Mouse (Mus musculus): ENCODE data around the gene Dnajb14. TPM values are rescaled to one million over a fixed set of nuclear protein-coding genes. Genes with fewer than 3 reads are reported as not detected.
"Not testable (repeated sequence)": the region's sequence is repeated elsewhere in the genome, so short reads cannot be mapped to it uniquely, and the experiment has no call there.

Gene Dnajb14
- polyA plus RNA-seq, 1 experiment, result 22.3 TPM

- no peak for TF ChIP-seq CTCF (IDR thresholded peaks at IDR 0.05; ENCODE audit: extremely low read depth, insufficient read depth, low read length)
- TF ChIP-seq POLR2A (IDR thresholded peaks at IDR 0.05; ENCODE audit: extremely low read depth, insufficient read depth, low read length), result no peak
- H3K27ac ChIP-seq (ENCODE audit: insufficient read depth, low read length), result no peak overlapping the region
- H3K4me1 ChIP-seq (ENCODE audit: control insufficient read depth, insufficient read depth, low read length), result peaks cover 2% of the 10 kb centered on the region; the same call in 1 of the 2 replicates
- H3K4me3 ChIP-seq (ENCODE audit: insufficient read depth, low read length), result no peak overlapping the region
Observed at GRCm38 (mm10) chr3:137955560-137956081, 88.1 kb downstream of the Dnajb14 start.

- Histone ChIP-seq H3K4me3 (ENCODE audit: insufficient read depth, low read length) (no peak overlapping the region), H3K27ac (ENCODE audit: insufficient read depth, low read length) (no peak overlapping the region), H3K4me1 (ENCODE audit: control insufficient read depth, insufficient read depth, low read length) (no peaks in the 10 kb centered on the region; the same call in 1 of the 2 replicates)
- TF ChIP-seq CTCF (IDR thresholded peaks at IDR 0.05; ENCODE audit: extremely low read depth, insufficient read depth, low read length) (no peak), POLR2A (IDR thresholded peaks at IDR 0.05; ENCODE audit: extremely low read depth, insufficient read depth, low read length) (no peak)
Observed at GRCm38 (mm10) chr3:137957864-137958263, 90.4 kb downstream of the Dnajb14 start.

DNA sequence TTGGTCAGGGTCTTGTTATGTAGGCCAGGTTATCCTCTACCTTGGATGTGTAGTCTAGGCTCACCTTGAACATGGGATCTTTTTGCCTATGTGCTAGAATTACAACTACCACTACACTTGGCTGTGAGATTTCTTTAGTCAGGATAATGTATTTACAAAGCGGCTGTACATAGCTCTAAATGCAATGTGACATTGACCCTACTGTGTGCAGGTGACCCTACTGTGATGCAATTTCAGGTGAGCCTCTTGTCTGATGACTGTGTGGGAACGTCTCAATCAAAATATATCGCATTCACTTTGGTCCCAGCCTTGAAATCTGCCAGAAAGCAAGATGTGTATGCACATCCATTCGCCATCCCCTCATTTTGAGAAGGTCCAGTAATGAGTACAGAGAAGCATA, 90.9 kb downstream of the Dnajb14 start:
- Histone ChIP-seq H3K27ac (ENCODE audit: insufficient read depth, low read length) (no peak overlapping the region), H3K4me3 (ENCODE audit: insufficient read depth, low read length) (no peak overlapping the region), H3K4me1 (ENCODE audit: control insufficient read depth, insufficient read depth, low read length) (no peaks in the 10 kb centered on the region; the same call in 1 of the 2 replicates)
- TF ChIP-seq CTCF (IDR thresholded peaks at IDR 0.05; ENCODE audit: extremely low read depth, insufficient read depth, low read length) (no peak), POLR2A (IDR thresholded peaks at IDR 0.05; ENCODE audit: extremely low read depth, insufficient read depth, low read length) (no peak)

DNA sequence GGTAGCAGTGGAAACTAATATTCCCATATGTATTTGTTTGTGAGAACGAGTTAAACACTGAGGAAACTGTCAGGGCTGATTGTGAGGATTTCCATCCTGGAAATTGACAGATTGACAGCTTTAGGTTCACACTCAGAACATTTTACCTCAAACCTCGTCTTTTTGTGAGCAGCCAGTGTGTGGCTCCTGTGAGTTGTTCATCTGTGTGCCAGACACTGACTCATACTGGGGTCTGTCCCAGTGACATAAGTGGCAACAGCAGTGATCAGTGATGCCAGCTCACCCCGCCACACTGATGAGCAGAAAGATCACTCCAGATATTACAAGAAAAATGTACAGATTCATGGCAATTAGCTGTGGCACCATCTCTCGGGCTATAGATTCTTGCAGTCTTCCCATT, 92.0 kb downstream of the Dnajb14 start:
- H3K4me3 ChIP-seq (ENCODE audit: insufficient read depth, low read length), result no peak overlapping the region
- no peak overlapping the region for H3K27ac ChIP-seq (ENCODE audit: insufficient read depth, low read length)
- no peaks in the 10 kb centered on the region; the same call in 1 of the 2 replicates for H3K4me1 ChIP-seq (ENCODE audit: control insufficient read depth, insufficient read depth, low read length)
- TF ChIP-seq POLR2A (IDR thresholded peaks at IDR 0.05; ENCODE audit: extremely low read depth, insufficient read depth, low read length) (no peak), CTCF (IDR thresholded peaks at IDR 0.05; ENCODE audit: extremely low read depth, insufficient read depth, low read length) (no peak)

GRCm38 (mm10) chr3:137961736-137962385, 94.4 kb downstream of the Dnajb14 start:
- Histone ChIP-seq H3K4me3 (ENCODE audit: insufficient read depth, low read length) (no peak overlapping the region), H3K27ac (ENCODE audit: insufficient read depth, low read length) (no peak overlapping the region), H3K4me1 (ENCODE audit: control insufficient read depth, insufficient read depth, low read length) (no peaks in the 10 kb centered on the region; the same call in 1 of the 2 replicates)
- TF ChIP-seq POLR2A (IDR thresholded peaks at IDR 0.05; ENCODE audit: extremely low read depth, insufficient read depth, low read length) (no peak), CTCF (IDR thresholded peaks at IDR 0.05; ENCODE audit: extremely low read depth, insufficient read depth, low read length) (no peak)

- H3K4me1 ChIP-seq (ENCODE audit: control insufficient read depth, insufficient read depth, low read length), result no peaks in the 10 kb centered on the region; the same call in 1 of the 2 replicates
- H3K27ac ChIP-seq (ENCODE audit: insufficient read depth, low read length), result no peak overlapping the region
- TF ChIP-seq POLR2A (IDR thresholded peaks at IDR 0.05; ENCODE audit: extremely low read depth, insufficient read depth, low read length), result no peak
- no peak for TF ChIP-seq CTCF (IDR thresholded peaks at IDR 0.05; ENCODE audit: extremely low read depth, insufficient read depth, low read length)
- no peak overlapping the region for H3K4me3 ChIP-seq (ENCODE audit: insufficient read depth, low read length)
Observed at GRCm38 (mm10) chr3:137963508-137963907, 96.0 kb downstream of the Dnajb14 start.

GRCm38 (mm10) chr3:137964014-137964413, 96.5 kb downstream of the Dnajb14 start:
- H3K4me3 ChIP-seq (ENCODE audit: insufficient read depth, low read length); H3K27ac ChIP-seq (ENCODE audit: insufficient read depth, low read length); H3K4me1 ChIP-seq (ENCODE audit: control insufficient read depth, insufficient read depth, low read length): not testable (repeated sequence)

Other genes starting within 250 kb of the Dnajb14 start
- gene Ddit4l, start 246.1 kb upstream of the Dnajb14 start, polyA plus RNA-seq (2012; rRNA removed), result 37.7 and 45.3 TPM in 2 replicates
- gene Gm21962, start 196.2 kb upstream of the Dnajb14 start, polyA plus RNA-seq (2012; rRNA removed), result 0.17 TPM in 1 of 2 replicates, not detected in the other
- gene H2afz, start 3.2 kb upstream of the Dnajb14 start, polyA plus RNA-seq (2012; rRNA removed), result 343 and 397 TPM in 2 replicates
- 80.3 and 81.6 TPM in 2 replicates for gene Lamtor3, start 50.8 kb downstream of the Dnajb14 start, polyA plus RNA-seq (2012; rRNA removed)
- 4.4 and 5.5 TPM in 2 replicates for gene Dapp1, start 113.9 kb downstream of the Dnajb14 start, polyA plus RNA-seq (2012; rRNA removed)
- gene 1110002E22Rik, start 197.4 kb downstream of the Dnajb14 start, polyA plus RNA-seq (2012; rRNA removed), result 0.98 and 1.2 TPM in 2 replicates
- gene Gm5105, start 199.7 kb downstream of the Dnajb14 start, polyA plus RNA-seq (2012; rRNA removed), result 0.42 and 0.61 TPM in 2 replicates

Measured in cortical plate, adult 2 months (tissue).